Mouse (Mus musculus) mouse trophoblast stem cell (cell line): ENCODE measurements around the gene Gnb5.

ENCODE experiments used
- in situ Hi-C, 2 experiments: fragments of 300-500 bp; cut with MseI, MboI; formaldehyde crosslinking; loops; 2 replicates in 1 of 2; 3 replicates in 1 of 2; pipeline ENCODE4 v1.15.1; 2025

Gnb5 gene

GRCm38 (mm10) chr9:75304286-75304685 is 1.8 kb upstream of the Gnb5 start:
- in situ Hi-C loops = no loop called here

- in situ Hi-C loops = no loop called here
Observed at GRCm38 (mm10) chr9:75307015-75307414, 927 bp downstream of the Gnb5 start.

- in situ Hi-C loops = no loop called here
Observed at GRCm38 (mm10) chr9:75308621-75309020, 2.5 kb downstream of the Gnb5 start.

- in situ Hi-C loops = no loop called here
Observed at GRCm38 (mm10) chr9:75312008-75312407, 5.9 kb downstream of the Gnb5 start.

GRCm38 (mm10) chr9:75313138-75313831 is 7.2 kb downstream of the Gnb5 start:
- in situ Hi-C loops = no loop called here

GRCm38 (mm10) chr9:75313832-75314516 is 7.9 kb downstream of the Gnb5 start:
- in situ Hi-C loops = no loop called here

- in situ Hi-C loops = no loop called here
Observed at GRCm38 (mm10) chr9:75314517-75315105, 8.5 kb downstream of the Gnb5 start.

- in situ Hi-C loops = no loop called here
Observed at GRCm38 (mm10) chr9:75315238-75315637, 9.2 kb downstream of the Gnb5 start.

GRCm38 (mm10) chr9:75316771-75317170 is 10.7 kb downstream of the Gnb5 start:
- in situ Hi-C loops = no loop called here

GRCm38 (mm10) chr9:75318196-75318595 is 12.1 kb downstream of the Gnb5 start:
- in situ Hi-C loops = no loop called here

- in situ Hi-C loops = no loop called here
Observed at GRCm38 (mm10) chr9:75319365-75319764, 13.3 kb downstream of the Gnb5 start.

- in situ Hi-C loops = no loop called here
Observed at GRCm38 (mm10) chr9:75322099-75322885, 16.2 kb downstream of the Gnb5 start.

- in situ Hi-C loops = no loop called here
Observed at GRCm38 (mm10) chr9:75328047-75328446, 22.0 kb downstream of the Gnb5 start.

GRCm38 (mm10) chr9:75330821-75331220 is 24.7 kb downstream of the Gnb5 start:
- in situ Hi-C loops = no loop called here

GRCm38 (mm10) chr9:75334440-75334839 is 28.4 kb downstream of the Gnb5 start:
- in situ Hi-C loops = no loop called here

GRCm38 (mm10) chr9:75338016-75338415 is 31.9 kb downstream of the Gnb5 start:
- in situ Hi-C loops = no loop called here

GRCm38 (mm10) chr9:75342433-75342832 is 36.3 kb downstream of the Gnb5 start:
- in situ Hi-C loops = no loop called here

- in situ Hi-C loops = no loop called here
Observed at GRCm38 (mm10) chr9:75347458-75347857, 41.4 kb downstream of the Gnb5 start, which contains the start of gene Bcl2l10. TSS of gene Bcl2l10 (plus strand) at chr9:75347758.

- in situ Hi-C loops = no loop called here
Observed at GRCm38 (mm10) chr9:75348066-75348465, 42.0 kb downstream of the Gnb5 start.

- in situ Hi-C loops = no loop called here
Observed at GRCm38 (mm10) chr9:75348641-75349040, 42.6 kb downstream of the Gnb5 start.

GRCm38 (mm10) chr9:75353094-75353493 is 47.0 kb downstream of the Gnb5 start:
- in situ Hi-C loops = no loop called here

GRCm38 (mm10) chr9:75355783-75356182 is 49.7 kb downstream of the Gnb5 start:
- in situ Hi-C loops = no loop called here
